Mouse (Mus musculus): Measurements from ENCODE around the gene Gcsam. TPM values are rescaled to one million over a fixed set of nuclear protein-coding genes. Genes with fewer than 3 reads are reported as not detected.

Gcsam gene
- polyA plus RNA-seq (2015; fragmentation: Nextera tagmentation; extraction: Ambion mirVana): 1.5 and 2.0 TPM in 2 replicates

DNA sequence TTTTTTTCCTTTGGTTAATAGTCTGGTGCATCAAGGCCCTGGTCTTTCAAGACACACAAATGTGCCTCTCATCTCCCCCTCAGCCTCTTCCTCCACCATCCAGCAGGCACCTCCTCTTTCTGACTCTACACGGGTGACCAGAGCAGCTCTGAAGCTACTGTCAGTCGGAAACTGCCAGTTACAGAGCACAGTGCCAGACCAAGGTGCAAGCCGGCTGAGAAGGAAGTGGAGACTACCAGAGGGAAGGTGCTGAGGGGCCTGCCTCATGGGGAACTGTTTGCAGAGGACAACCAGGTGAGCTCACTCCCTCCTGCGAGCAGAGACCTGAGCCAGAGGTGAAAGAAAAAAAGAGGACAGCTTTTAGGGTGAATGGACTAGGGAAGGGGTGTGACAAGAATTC, at the start of gene Gcsam:
Gcsam (plus strand) TSS at position 114 of the 400 bp plus-strand sequence.
- Histone ChIP-seq H3K27me3 (no peaks in the 10 kb centered on the region), H3K9ac (no peak within 1 kb of the TSS), H3K4me1 (replicated peaks) (peaks cover 3% of the 10 kb centered on the region; the same call in 1 of the 2 replicates), H3K27ac (replicated peaks) (no peak within 1 kb of the TSS), H3K36me3 (replicated peaks) (no peaks in the 10 kb centered on the region), H3K9me3 (replicated peaks) (no peaks in the 10 kb centered on the region), H3K4me2 (no peak within 1 kb of the TSS), H3K4me3 (replicated peaks) (no peak within 1 kb of the TSS)
- 13% methylated on average over 4 of the region's 4 CpGs for WGBS (ENCODE audit: insufficient replicate concordance)
- ATAC-seq (ENCODE audit: insufficient read depth): no peak

DNA sequence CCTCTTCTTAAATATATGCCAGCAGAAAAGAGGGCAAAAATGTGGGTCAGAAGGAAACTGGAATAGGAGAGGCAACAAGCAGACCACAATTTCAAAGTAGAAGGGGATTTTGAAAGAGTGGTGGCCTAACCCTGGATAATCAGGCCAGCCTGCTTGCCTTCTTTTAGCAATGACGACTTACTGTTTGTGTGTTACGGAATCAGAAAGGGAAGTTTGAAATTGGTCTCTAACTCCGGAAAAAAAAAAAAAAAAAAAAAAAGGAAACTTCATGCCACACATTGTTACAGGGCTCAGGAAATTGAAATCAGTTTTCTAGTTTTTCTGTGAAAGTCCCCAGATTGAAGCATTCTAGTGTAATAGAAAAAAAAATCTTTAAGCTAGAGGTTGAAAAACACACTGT, 48.4 kb upstream of the Gcsam start:
- H3K27me3 ChIP-seq: no peaks in the 10 kb centered on the region
- no peak overlapping the region for H3K9ac ChIP-seq
- no peak for ATAC-seq (ENCODE audit: insufficient read depth)
- WGBS (ENCODE audit: insufficient replicate concordance): 19% methylated on average over 3 of the region's 3 CpGs
- no peak overlapping the region for H3K4me3 ChIP-seq (replicated peaks)
- no peaks in the 10 kb centered on the region for H3K36me3 ChIP-seq (replicated peaks)
- no peaks in the 10 kb centered on the region for H3K4me1 ChIP-seq (replicated peaks)
- H3K27ac ChIP-seq (replicated peaks): no peak overlapping the region
- no peaks in the 10 kb centered on the region for H3K9me3 ChIP-seq (replicated peaks)
- H3K4me2 ChIP-seq: no peak overlapping the region

DNA sequence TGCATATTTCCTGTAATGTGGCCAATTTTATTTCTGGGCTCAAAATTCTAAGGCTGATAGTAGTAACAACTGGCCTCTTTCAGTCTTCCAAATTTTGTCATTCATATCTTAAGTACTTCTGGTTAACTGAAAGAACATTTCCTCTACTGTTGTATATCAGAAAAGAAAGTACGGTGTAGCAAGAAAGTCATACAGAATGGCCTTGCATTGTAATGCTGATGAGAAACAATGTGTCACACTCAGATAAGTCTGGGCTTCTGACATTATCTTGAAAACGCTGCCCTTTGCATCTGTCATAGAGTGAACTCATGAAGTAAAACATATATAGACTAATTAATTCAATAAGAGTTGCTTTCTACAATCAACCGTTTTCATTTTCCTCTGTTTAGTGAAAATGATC, 37.9 kb upstream of the Gcsam start:
- no peak overlapping the region for H3K9ac ChIP-seq
- peaks cover 5% of the 10 kb centered on the region; the same call in 1 of the 2 replicates for H3K4me1 ChIP-seq (replicated peaks)
- no peaks in the 10 kb centered on the region for H3K36me3 ChIP-seq (replicated peaks)
- H3K27ac ChIP-seq (replicated peaks): peak overlapping the region; percentile 62
- ATAC-seq (ENCODE audit: insufficient read depth): peak; percentile 86
- H3K4me2 ChIP-seq: peak overlapping the region; percentile 7; the same call in 1 of the 2 replicates
- H3K9me3 ChIP-seq (replicated peaks): no peaks in the 10 kb centered on the region
- no peak overlapping the region for H3K4me3 ChIP-seq (replicated peaks)
- H3K27me3 ChIP-seq: no peaks in the 10 kb centered on the region
- 20% methylated on average over 3 of the region's 3 CpGs for WGBS (ENCODE audit: insufficient replicate concordance)

DNA sequence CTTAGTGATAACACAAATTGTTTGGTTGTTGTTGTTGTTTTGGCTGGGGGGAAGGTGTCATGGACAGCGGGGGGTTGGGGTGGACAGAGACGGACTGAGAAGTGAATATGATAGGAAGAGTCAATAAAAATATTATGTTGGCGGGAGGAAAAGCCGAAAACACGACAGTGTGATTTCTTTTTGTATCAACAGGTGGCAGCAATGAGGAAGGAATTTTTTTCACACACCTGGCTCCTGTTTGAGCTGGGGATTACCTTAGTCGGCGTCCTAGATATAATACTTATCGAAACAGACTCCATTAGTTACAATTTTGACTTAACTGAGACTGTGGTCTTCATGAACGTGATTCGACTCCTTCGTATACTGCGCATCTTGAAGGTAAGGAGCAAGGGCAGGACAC, 30.3 kb upstream of the Gcsam start:
- H3K27ac ChIP-seq (replicated peaks): no peak overlapping the region
- H3K9ac ChIP-seq: no peak overlapping the region
- 52% methylated on average over 12 of the region's 12 CpGs for WGBS (ENCODE audit: insufficient replicate concordance)
- no peak overlapping the region for H3K4me2 ChIP-seq
- no peaks in the 10 kb centered on the region for H3K9me3 ChIP-seq (replicated peaks)
- no peaks in the 10 kb centered on the region for H3K36me3 ChIP-seq (replicated peaks)
- H3K4me1 ChIP-seq (replicated peaks): 0 out of 2 replicates have a peak, but pooled peaks cover 5% of the 10 kb centered on the region
- ATAC-seq (ENCODE audit: insufficient read depth): no peak
- no peak overlapping the region for H3K4me3 ChIP-seq (replicated peaks)
- no peaks in the 10 kb centered on the region for H3K27me3 ChIP-seq

DNA sequence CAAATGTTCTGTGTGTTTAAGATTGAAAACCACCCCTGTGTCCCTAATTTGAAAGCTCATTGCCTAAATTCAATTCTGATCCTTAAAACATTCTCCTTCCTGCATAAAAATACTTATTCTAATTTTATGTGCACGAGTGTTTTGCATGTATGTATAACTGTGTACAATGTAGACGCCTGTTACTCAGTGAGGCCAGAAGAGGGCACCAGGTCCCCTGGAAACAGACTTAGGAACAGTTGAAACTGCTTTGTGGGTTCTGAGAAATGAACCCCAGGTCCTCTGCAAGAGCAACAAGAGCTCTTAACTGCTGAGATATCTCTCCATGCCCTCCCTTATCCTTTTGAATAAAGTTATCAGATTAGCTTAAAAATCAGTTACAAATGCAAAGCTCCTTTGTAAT, 27.7 kb upstream of the Gcsam start:
- Histone ChIP-seq H3K4me3 (replicated peaks) (no peak overlapping the region), H3K4me2 (no peak overlapping the region), H3K27ac (replicated peaks) (no peak overlapping the region), H3K4me1 (replicated peaks) (0 out of 2 replicates have a peak, but pooled peaks cover 5% of the 10 kb centered on the region), H3K9ac (no peak overlapping the region), H3K27me3 (no peaks in the 10 kb centered on the region), H3K9me3 (replicated peaks) (no peaks in the 10 kb centered on the region), H3K36me3 (replicated peaks) (no peaks in the 10 kb centered on the region)
- no peak for ATAC-seq (ENCODE audit: insufficient read depth)
- 7% methylated on average over 2 of the region's 2 CpGs for WGBS (ENCODE audit: insufficient replicate concordance)

DNA sequence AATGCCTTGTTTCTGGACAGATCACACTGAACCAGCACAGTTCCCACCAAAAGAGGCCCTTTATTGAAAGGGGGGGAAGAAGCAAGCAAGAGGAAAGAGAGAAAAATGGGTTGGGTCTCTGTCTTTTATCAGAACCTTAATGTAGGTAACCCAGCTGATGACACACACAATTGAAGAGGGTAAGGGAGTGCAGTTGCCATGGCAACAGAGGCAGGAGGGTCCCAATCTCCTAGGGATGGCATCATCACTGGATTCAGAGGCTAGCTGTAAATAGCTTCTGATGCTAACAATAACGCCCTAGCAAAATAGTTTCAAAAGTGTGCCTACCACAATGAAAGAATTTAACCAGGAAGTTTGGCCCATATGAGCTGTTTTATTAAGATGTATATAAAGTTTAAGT, 16.5 kb upstream of the Gcsam start:
- no peak for ATAC-seq (ENCODE audit: insufficient read depth)
- H3K27ac ChIP-seq (replicated peaks): no peak overlapping the region
- no peaks in the 10 kb centered on the region for H3K9me3 ChIP-seq (replicated peaks)
- 60% methylated on average over 1 of the region's 1 CpGs for WGBS (ENCODE audit: insufficient replicate concordance)
- no peak overlapping the region for H3K9ac ChIP-seq
- H3K4me1 ChIP-seq (replicated peaks): no peaks in the 10 kb centered on the region
- no peaks in the 10 kb centered on the region for H3K27me3 ChIP-seq
- no peaks in the 10 kb centered on the region for H3K36me3 ChIP-seq (replicated peaks)
- no peak overlapping the region for H3K4me2 ChIP-seq
- no peak overlapping the region for H3K4me3 ChIP-seq (replicated peaks)

DNA sequence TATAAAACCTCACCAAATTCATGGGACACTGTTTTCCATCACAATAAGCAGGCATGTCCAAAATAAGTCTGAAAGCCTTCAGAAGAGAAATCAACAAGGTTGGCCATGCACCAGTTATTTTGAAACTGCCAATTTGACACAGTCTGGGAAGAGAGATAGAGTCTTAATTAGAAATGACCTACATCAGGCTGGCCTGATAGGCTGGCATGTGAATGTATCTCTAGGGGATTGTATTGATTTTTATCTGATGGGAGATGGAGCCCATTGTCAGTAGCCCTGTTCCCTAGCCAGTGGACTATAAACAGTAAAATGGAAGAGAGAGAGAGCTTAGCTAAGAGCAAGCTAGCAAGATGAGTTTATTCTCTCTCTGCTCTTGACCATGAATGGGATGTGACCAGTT, 14.7 kb upstream of the Gcsam start:
- Histone ChIP-seq H3K9ac (no peak overlapping the region), H3K36me3 (replicated peaks) (no peaks in the 10 kb centered on the region), H3K9me3 (replicated peaks) (no peaks in the 10 kb centered on the region), H3K27me3 (no peaks in the 10 kb centered on the region), H3K4me3 (replicated peaks) (no peak overlapping the region), H3K27ac (replicated peaks) (no peak overlapping the region), H3K4me1 (replicated peaks) (no peaks in the 10 kb centered on the region), H3K4me2 (no peak overlapping the region)
- ATAC-seq (ENCODE audit: insufficient read depth): no peak

DNA sequence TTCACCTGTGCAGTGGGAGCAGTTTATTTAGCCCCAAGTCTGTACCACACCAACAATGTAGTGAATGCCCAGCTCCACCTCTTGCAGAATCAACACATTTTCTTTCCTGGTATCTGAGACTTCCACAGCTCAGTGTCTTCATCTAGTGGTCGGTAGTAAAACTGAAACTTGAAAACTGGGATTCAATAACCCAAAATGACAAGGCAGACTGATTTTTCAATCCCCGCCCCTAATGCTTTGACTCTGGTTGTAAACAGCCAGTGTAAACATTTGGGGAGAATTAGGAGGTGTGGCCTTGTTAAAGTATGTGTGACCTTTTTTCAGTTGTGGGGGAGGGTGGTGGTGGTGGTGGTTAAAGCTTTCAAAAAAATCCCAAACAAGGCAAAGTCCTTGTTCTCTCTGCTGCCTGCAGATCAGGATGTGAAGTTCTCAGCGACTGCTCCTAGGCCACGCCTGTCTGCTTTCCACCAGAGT, 1.7 kb upstream of the Gcsam start:
- H3K36me3 ChIP-seq (replicated peaks): no peaks in the 10 kb centered on the region
- H3K4me3 ChIP-seq (replicated peaks): no peak overlapping the region
- ATAC-seq (ENCODE audit: insufficient read depth): peak; percentile 92
- H3K9me3 ChIP-seq (replicated peaks): no peaks in the 10 kb centered on the region
- peaks cover 3% of the 10 kb centered on the region; the same call in 1 of the 2 replicates for H3K4me1 ChIP-seq (replicated peaks)
- 29% methylated on average over 4 of the region's 4 CpGs for WGBS (ENCODE audit: insufficient replicate concordance)
- no peak overlapping the region for H3K9ac ChIP-seq
- H3K27me3 ChIP-seq: no peaks in the 10 kb centered on the region
- H3K4me2 ChIP-seq: no peak overlapping the region
- no peak overlapping the region for H3K27ac ChIP-seq (replicated peaks)

DNA sequence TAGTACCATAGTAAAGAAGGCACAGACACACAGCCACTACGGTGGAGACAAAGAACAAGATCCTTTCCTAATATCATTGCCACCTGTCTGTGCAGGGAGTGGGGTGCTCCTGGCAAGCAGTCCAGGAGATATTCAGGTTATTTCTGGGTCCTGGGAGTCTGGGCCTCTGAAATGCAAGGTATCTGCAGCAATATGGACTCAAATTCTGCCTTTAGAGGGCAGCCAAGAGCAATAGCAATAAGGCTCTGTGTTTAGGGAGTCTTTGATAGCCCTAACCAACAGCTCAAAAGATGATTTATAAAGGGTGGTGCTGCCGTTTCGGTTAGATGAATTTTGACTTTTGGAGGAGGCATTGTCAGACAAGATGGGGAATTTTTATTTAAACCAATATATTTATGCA, 880 bp upstream of the Gcsam start:
- Histone ChIP-seq H3K4me2 (no peak overlapping the region), H3K4me3 (replicated peaks) (no peak overlapping the region), H3K27ac (replicated peaks) (no peak overlapping the region), H3K27me3 (no peaks in the 10 kb centered on the region), H3K36me3 (replicated peaks) (no peaks in the 10 kb centered on the region), H3K9me3 (replicated peaks) (no peaks in the 10 kb centered on the region), H3K4me1 (replicated peaks) (peaks cover 3% of the 10 kb centered on the region; the same call in 1 of the 2 replicates), H3K9ac (no peak overlapping the region)
- WGBS (ENCODE audit: insufficient replicate concordance): 40% methylated on average over 3 of the region's 3 CpGs
- ATAC-seq (ENCODE audit: insufficient read depth): no peak

DNA sequence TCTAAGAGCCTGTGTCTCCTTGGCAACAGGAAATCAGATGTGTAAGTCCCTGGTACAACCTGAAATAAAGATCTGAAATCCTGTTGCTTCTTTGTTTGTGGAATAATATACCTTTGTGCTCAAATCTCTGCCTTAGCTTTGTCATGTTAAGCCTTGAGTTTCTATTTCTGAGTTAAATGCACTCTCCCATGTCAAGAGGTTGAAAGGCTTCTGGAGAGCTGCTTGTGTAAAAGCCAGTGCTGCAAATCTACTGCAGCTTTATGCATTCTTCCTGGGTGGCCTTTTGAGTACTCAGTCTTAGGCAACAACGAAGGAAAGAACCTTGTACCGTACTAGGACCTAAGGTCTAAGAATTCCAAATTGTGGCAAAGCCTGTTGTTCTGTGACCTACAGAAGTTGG, 3.1 kb downstream of the Gcsam start:
- Histone ChIP-seq H3K27me3 (no peaks in the 10 kb centered on the region), H3K9me3 (replicated peaks) (no peaks in the 10 kb centered on the region), H3K4me2 (no peak overlapping the region), H3K9ac (no peak overlapping the region), H3K27ac (replicated peaks) (no peak overlapping the region), H3K36me3 (replicated peaks) (no peaks in the 10 kb centered on the region), H3K4me1 (replicated peaks) (peaks cover 3% of the 10 kb centered on the region; the same call in 1 of the 2 replicates), H3K4me3 (replicated peaks) (no peak overlapping the region)
- no peak for ATAC-seq (ENCODE audit: insufficient read depth)
- WGBS (ENCODE audit: insufficient replicate concordance): 62% methylated on average over 2 of the region's 2 CpGs

DNA sequence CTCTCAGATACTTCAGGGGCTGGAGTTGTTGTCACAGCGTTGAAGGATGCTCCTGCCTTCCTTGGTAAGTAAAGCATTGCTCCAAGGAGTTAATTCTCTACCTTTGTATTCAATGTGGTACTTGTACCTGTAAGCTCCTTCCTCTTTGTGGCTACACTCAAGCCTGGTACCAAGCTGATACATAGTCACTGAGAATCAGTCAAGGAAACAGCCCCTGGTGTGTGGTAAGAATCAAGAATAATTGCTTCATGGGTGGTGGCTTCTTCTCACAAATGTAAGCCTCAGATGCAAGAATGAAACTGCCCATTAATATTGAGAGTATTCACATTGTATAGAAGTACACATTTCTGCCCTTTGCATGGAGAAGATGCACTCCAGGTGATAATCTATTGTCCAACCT, 5.8 kb downstream of the Gcsam start:
- Histone ChIP-seq H3K36me3 (replicated peaks) (no peaks in the 10 kb centered on the region), H3K4me2 (no peak overlapping the region), H3K4me3 (replicated peaks) (no peak overlapping the region), H3K9me3 (replicated peaks) (no peaks in the 10 kb centered on the region), H3K9ac (no peak overlapping the region), H3K27ac (replicated peaks) (no peak overlapping the region), H3K4me1 (replicated peaks) (peaks cover 4% of the 10 kb centered on the region), H3K27me3 (no peaks in the 10 kb centered on the region)
- WGBS (ENCODE audit: insufficient replicate concordance): 66% methylated on average over 1 of the region's 1 CpGs
- no peak for ATAC-seq (ENCODE audit: insufficient read depth)

DNA sequence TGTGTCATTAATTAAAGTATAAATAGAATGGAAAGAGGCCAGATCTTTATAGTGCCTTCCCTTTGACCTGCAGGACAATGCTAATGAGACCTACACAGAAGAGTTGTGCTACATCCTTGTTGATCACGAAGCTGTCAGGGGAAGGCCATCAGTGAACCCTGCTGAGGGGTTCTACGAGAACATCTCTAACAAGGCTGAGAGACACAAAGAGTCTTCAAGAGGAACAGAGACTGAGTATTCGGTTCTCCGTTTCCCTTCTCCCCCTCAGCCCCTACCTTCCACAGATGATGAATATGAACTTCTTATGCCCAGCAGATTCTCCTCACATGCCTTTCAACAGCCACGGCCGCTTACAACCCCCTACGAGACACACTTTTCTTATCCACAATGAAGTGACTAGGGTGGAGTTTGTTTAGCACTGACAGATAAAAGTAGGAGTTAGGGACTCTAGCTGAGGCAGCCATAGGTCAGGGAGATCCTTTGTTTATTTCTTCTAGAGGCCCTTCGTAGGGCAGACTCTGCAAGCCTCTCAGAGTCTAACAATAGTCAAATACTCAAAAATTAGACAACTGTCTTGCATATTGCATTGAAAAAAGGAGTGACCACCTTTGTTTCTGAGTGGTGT, 9.7 kb downstream of the Gcsam start:
- H3K4me3 ChIP-seq (replicated peaks): no peak overlapping the region
- 0 out of 2 replicates have a peak, but pooled peaks have one; percentile 44 for ATAC-seq (ENCODE audit: insufficient read depth)
- no peak overlapping the region for H3K4me2 ChIP-seq
- no peak overlapping the region for H3K9ac ChIP-seq
- H3K4me1 ChIP-seq (replicated peaks): peaks cover 4% of the 10 kb centered on the region
- WGBS (ENCODE audit: insufficient replicate concordance): 30% methylated on average over 8 of the region's 8 CpGs
- H3K27ac ChIP-seq (replicated peaks): no peak overlapping the region
- no peaks in the 10 kb centered on the region for H3K27me3 ChIP-seq
- no peaks in the 10 kb centered on the region for H3K9me3 ChIP-seq (replicated peaks)
- no peaks in the 10 kb centered on the region for H3K36me3 ChIP-seq (replicated peaks)

All from liver, embryonic 15.5 days (tissue).